Mouse (Mus musculus): Measurements from ENCODE around the gene Tesc. TPM values are rescaled to one million over a fixed set of nuclear protein-coding genes. Genes with fewer than 3 reads are reported as not detected.

Tesc gene
- polyA plus RNA-seq, 1 experiment from 2014 or later = 1.5 TPM

GRCm38 (mm10) chr5:118061391-118061790, 33.8 kb downstream of the Tesc start:
- WGBS (ENCODE audit: insufficient replicate concordance) = 82% methylated on average over 18 of the region's 18 CpGs
- peaks cover 18% of the 10 kb centered on the region for H3K36me3 ChIP-seq
- H3K4me1 ChIP-seq (replicated peaks) = peaks cover 20% of the 10 kb centered on the region
- H3K27me3 ChIP-seq = no peaks in the 10 kb centered on the region
- no peak overlapping the region for H3K4me3 ChIP-seq (replicated peaks)
- H3K9me3 ChIP-seq (replicated peaks) = no peaks in the 10 kb centered on the region
- no peak overlapping the region for H3K9ac ChIP-seq
- H3K4me2 ChIP-seq = no peak overlapping the region
- ATAC-seq (ENCODE audit: low read depth) (no peak), DNase-seq (no peak)
- no peak overlapping the region for H3K27ac ChIP-seq

- no peak overlapping the region for H3K4me3 ChIP-seq (replicated peaks)
- peaks cover 25% of the 10 kb centered on the region for H3K4me1 ChIP-seq (replicated peaks)
- H3K9ac ChIP-seq = no peak overlapping the region
- H3K36me3 ChIP-seq = peaks cover 31% of the 10 kb centered on the region
- WGBS (ENCODE audit: insufficient replicate concordance) = 81% methylated on average over 8 of the region's 8 CpGs
- ATAC-seq (ENCODE audit: low read depth) (no peak), DNase-seq (no peak)
- no peak overlapping the region for H3K4me2 ChIP-seq
- H3K9me3 ChIP-seq (replicated peaks) = no peaks in the 10 kb centered on the region
- no peaks in the 10 kb centered on the region for H3K27me3 ChIP-seq
- H3K27ac ChIP-seq = no peak overlapping the region
These were observed 35.7 kb downstream of the Tesc start for GRCm38 (mm10) chr5:118063181-118063621.

- Histone ChIP-seq H3K36me3 (peaks cover 39% of the 10 kb centered on the region), H3K4me1 (replicated peaks) (peaks cover 26% of the 10 kb centered on the region), H3K9me3 (replicated peaks) (no peaks in the 10 kb centered on the region), H3K9ac (no peak overlapping the region), H3K27me3 (no peaks in the 10 kb centered on the region), H3K4me3 (replicated peaks) (no peak overlapping the region), H3K4me2 (no peak overlapping the region), H3K27ac (no peak overlapping the region)
- ATAC-seq (ENCODE audit: low read depth) (no peak), DNase-seq (no peak)
- 73% methylated on average over 10 of the region's 10 CpGs for WGBS (ENCODE audit: insufficient replicate concordance)
These were observed 36.9 kb downstream of the Tesc start for GRCm38 (mm10) chr5:118064284-118064901.

GRCm38 (mm10) chr5:118065516-118066255, 38.1 kb downstream of the Tesc start:
- Histone ChIP-seq H3K36me3 (peaks cover 50% of the 10 kb centered on the region), H3K9me3 (replicated peaks) (no peaks in the 10 kb centered on the region), H3K27ac (no peak overlapping the region), H3K27me3 (no peaks in the 10 kb centered on the region), H3K4me1 (replicated peaks) (peaks cover 28% of the 10 kb centered on the region), H3K9ac (no peak overlapping the region), H3K4me2 (no peak overlapping the region), H3K4me3 (replicated peaks) (no peak overlapping the region)
- DNase-seq (no peak), ATAC-seq (ENCODE audit: low read depth) (no peak)
- WGBS (ENCODE audit: insufficient replicate concordance) = 81% methylated on average over 19 of the region's 19 CpGs

- H3K27ac ChIP-seq = no peak overlapping the region
- WGBS (ENCODE audit: insufficient replicate concordance) = 54% methylated on average over 5 of the region's 5 CpGs
- ATAC-seq (ENCODE audit: low read depth) = no peak
These were observed 39.3 kb downstream of the Tesc start for GRCm38 (mm10) chr5:118066828-118067227.

GRCm38 (mm10) chr5:118067572-118067971, 40.0 kb downstream of the Tesc start:
- Histone ChIP-seq H3K27me3 (no peaks in the 10 kb centered on the region), H3K27ac (no peak overlapping the region), H3K9ac (no peak overlapping the region), H3K36me3 (peaks cover 59% of the 10 kb centered on the region), H3K4me2 (no peak overlapping the region), H3K4me1 (replicated peaks) (peaks cover 28% of the 10 kb centered on the region), H3K4me3 (replicated peaks) (no peak overlapping the region), H3K9me3 (replicated peaks) (no peaks in the 10 kb centered on the region)
- 61% methylated on average over 4 of the region's 4 CpGs for WGBS (ENCODE audit: insufficient replicate concordance)
- ATAC-seq (ENCODE audit: low read depth) (no peak), DNase-seq (no peak)

More at GRCm38 (mm10) chr5:118066828-118067227, 39.3 kb downstream of the Tesc start:
- no peak overlapping the region for H3K9ac ChIP-seq
- no peak overlapping the region for H3K4me2 ChIP-seq
- DNase-seq = peak; percentile 33
- no peak overlapping the region for H3K4me3 ChIP-seq (replicated peaks)
- no peaks in the 10 kb centered on the region for H3K9me3 ChIP-seq (replicated peaks)
- H3K36me3 ChIP-seq = peaks cover 53% of the 10 kb centered on the region
- peaks cover 28% of the 10 kb centered on the region for H3K4me1 ChIP-seq (replicated peaks)
- no peaks in the 10 kb centered on the region for H3K27me3 ChIP-seq

- H3K27me3 ChIP-seq = no peaks in the 10 kb centered on the region
- H3K9ac ChIP-seq = no peak overlapping the region
- H3K4me2 ChIP-seq = no peak overlapping the region
- no peak overlapping the region for H3K27ac ChIP-seq
- peaks cover 62% of the 10 kb centered on the region for H3K36me3 ChIP-seq
- ATAC-seq (ENCODE audit: low read depth) (no peak), DNase-seq (no peak)
- peaks cover 28% of the 10 kb centered on the region for H3K4me1 ChIP-seq (replicated peaks)
- no peak overlapping the region for H3K4me3 ChIP-seq (replicated peaks)
- H3K9me3 ChIP-seq (replicated peaks) = no peaks in the 10 kb centered on the region
- WGBS (ENCODE audit: insufficient replicate concordance) = 65% methylated on average over 9 of the region's 9 CpGs
These were observed 40.5 kb downstream of the Tesc start for GRCm38 (mm10) chr5:118067984-118068494.

GRCm38 (mm10) chr5:118069315-118069714, 41.8 kb downstream of the Tesc start:
- ATAC-seq (ENCODE audit: low read depth) (peak; percentile 52), DNase-seq (peak; percentile 59)
- H3K9me3 ChIP-seq (replicated peaks) = no peaks in the 10 kb centered on the region
- no peak overlapping the region for H3K4me3 ChIP-seq (replicated peaks)
- no peak overlapping the region for H3K27ac ChIP-seq
- no peak overlapping the region for H3K4me2 ChIP-seq
- H3K9ac ChIP-seq = no peak overlapping the region
- no peaks in the 10 kb centered on the region for H3K27me3 ChIP-seq
- peaks cover 19% of the 10 kb centered on the region for H3K4me1 ChIP-seq (replicated peaks)
- peaks cover 71% of the 10 kb centered on the region for H3K36me3 ChIP-seq
- 45% methylated on average over 9 of the region's 9 CpGs for WGBS (ENCODE audit: insufficient replicate concordance)

- no peaks in the 10 kb centered on the region for H3K27me3 ChIP-seq
- 0 out of 2 replicates have a peak, but pooled peaks cover 8% of the 10 kb centered on the region for H3K4me1 ChIP-seq (replicated peaks)
- H3K9ac ChIP-seq = no peak overlapping the region
- no peak overlapping the region for H3K4me3 ChIP-seq (replicated peaks)
- DNase-seq (no peak), ATAC-seq (ENCODE audit: low read depth) (no peak)
- peaks cover 73% of the 10 kb centered on the region for H3K36me3 ChIP-seq
- no peak overlapping the region for H3K4me2 ChIP-seq
- no peak overlapping the region for H3K27ac ChIP-seq
- WGBS (ENCODE audit: insufficient replicate concordance) = 75% methylated on average over 5 of the region's 5 CpGs
- H3K9me3 ChIP-seq (replicated peaks) = no peaks in the 10 kb centered on the region
These were observed 44.2 kb downstream of the Tesc start for GRCm38 (mm10) chr5:118071766-118072165.

GRCm38 (mm10) chr5:118073213-118073773, 45.8 kb downstream of the Tesc start:
- H3K4me1 ChIP-seq (replicated peaks) = 0 out of 2 replicates have a peak, but pooled peaks cover 3% of the 10 kb centered on the region
- DNase-seq = no peak
- H3K36me3 ChIP-seq = peaks cover 77% of the 10 kb centered on the region
- ATAC-seq (ENCODE audit: low read depth) = no peak
- 90% methylated on average over 15 of the region's 15 CpGs for WGBS (ENCODE audit: insufficient replicate concordance)
- no peaks in the 10 kb centered on the region for H3K9me3 ChIP-seq (replicated peaks)
- no peak overlapping the region for H3K27ac ChIP-seq
- H3K4me3 ChIP-seq (replicated peaks) = no peak overlapping the region
- no peak overlapping the region for H3K9ac ChIP-seq
- no peaks in the 10 kb centered on the region for H3K27me3 ChIP-seq
- H3K4me2 ChIP-seq = no peak overlapping the region

GRCm38 (mm10) chr5:118076721-118077592, 49.4 kb downstream of the Tesc start:
- ATAC-seq (ENCODE audit: low read depth) = no peak
- Histone ChIP-seq H3K27ac (no peak overlapping the region), H3K4me2 (no peak overlapping the region), H3K9ac (no peak overlapping the region), H3K4me3 (replicated peaks) (no peak overlapping the region), H3K4me1 (replicated peaks) (no peaks in the 10 kb centered on the region), H3K9me3 (replicated peaks) (no peaks in the 10 kb centered on the region), H3K36me3 (peaks cover 66% of the 10 kb centered on the region), H3K27me3 (no peaks in the 10 kb centered on the region)
- 85% methylated on average over 15 of the region's 15 CpGs for WGBS (ENCODE audit: insufficient replicate concordance)
- DNase-seq = no peak
